Mouse (Mus musculus): ENCODE data around the gene Zfp663.

DNA sequence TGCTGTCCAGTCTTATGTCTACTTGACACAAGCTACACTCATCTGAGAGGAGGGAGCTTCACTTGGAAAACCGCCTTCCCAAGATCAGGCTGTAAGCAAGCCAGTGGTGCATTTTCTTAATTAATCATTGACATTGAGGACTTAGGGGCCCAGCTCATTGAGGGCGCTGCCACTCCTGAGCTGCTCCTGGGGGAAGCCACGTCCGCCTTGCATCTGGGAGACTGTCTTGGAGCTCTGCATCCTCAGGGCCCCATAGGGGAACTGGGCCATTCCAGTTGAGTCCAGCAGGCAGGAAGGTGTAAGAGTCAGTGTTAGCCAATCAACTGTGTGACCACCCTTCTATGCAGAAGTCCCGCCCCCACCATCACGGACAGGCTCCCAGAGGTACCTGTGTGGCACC is 60.7 kb downstream of the Zfp663 start:
- TF ChIP-seq CTCF (IDR thresholded peaks at IDR 0.05; ENCODE audit: low read depth) = no peak
- TF ChIP-seq EP300 (IDR thresholded peaks at IDR 0.05; ENCODE audit: low read depth) = no peak

All from liver, embryonic 14.5 days (tissue).